Mouse (Mus musculus): ENCODE measurements at regions not wholly inside any gene's neighbourhood (a gene's known extent, or its start where the extent isn't known, plus 50 kb on each side); places are given as distances from the start of the nearest gene placed in this dataset.

- no peak overlapping the region for H3K9ac ChIP-seq (ENCODE audit: low read depth, low read length)
- no peak overlapping the region for H3K4me3 ChIP-seq (ENCODE audit: insufficient read depth, low read depth, low read length)
- H3K4me1 ChIP-seq (ENCODE audit: control insufficient read depth, insufficient read depth, low read length): no peaks in the 10 kb centered on the region
- DNase-seq (ENCODE audit: extremely low read depth, low read depth, low spot score): no peak
- no peaks in the 10 kb centered on the region for H3K36me3 ChIP-seq (ENCODE audit: control insufficient read depth, insufficient read depth, low read length)
- H3K27ac ChIP-seq (replicated peaks; ENCODE audit: insufficient read depth, low read depth, low read length): no peak overlapping the region
- H3K79me2 ChIP-seq (ENCODE audit: control insufficient read depth, insufficient read depth, low read length): no peaks in the 10 kb centered on the region
- WGBS: 77% methylated on average over 7 of the region's 7 CpGs
- no peaks in the 10 kb centered on the region for H3K27me3 ChIP-seq (ENCODE audit: control insufficient read depth, insufficient read depth, low read length)
- TF ChIP-seq POLR2A (IDR thresholded peaks at IDR 0.05; ENCODE audit: extremely low read depth, insufficient read depth, low read length) (no peak), CTCF (IDR thresholded peaks at IDR 0.05; ENCODE audit: low read depth, low read length) (no peak)
These were observed 324.2 kb downstream of the Sox2 start for GRCm38 (mm10) chr3:34974371-34974770.
